Mouse (Mus musculus) ovary, postnatal 14 days (tissue): Measurements from ENCODE around the gene Gm20897.
"Not testable (repeated sequence)": the region's sequence is repeated elsewhere in the genome, so short reads cannot be mapped to it uniquely, and the experiment has no call there.

Experiments
- DNase-seq: peaks from one replicate; pipeline ENCODE4 v3.0.0; 2022; ENCODE audit warnings: low spot score

Gm20897 gene

GRCm38 (mm10) chrY:38502138-38502537, at the start of gene Gm20897:
Gene Gm20897 (minus strand): TSS chrY:38502238.
- not testable (repeated sequence) for DNase-seq
